Mouse (Mus musculus): ENCODE data around the gene Slc6a21. TPM values are rescaled to one million over a fixed set of nuclear protein-coding genes. Genes with fewer than 3 reads are reported as not detected.

Gene Slc6a21
- polyA plus RNA-seq, 1 experiment = not detected

GRCm38 (mm10) chr7:45273672-45274071 is 3.6 kb upstream of the Slc6a21 start:
- H3K4me1 ChIP-seq (ENCODE audit: control insufficient read depth, insufficient read depth, low read length) = no peaks in the 10 kb centered on the region
- no peak for DNase-seq
- H3K4me3 ChIP-seq (replicated peaks; ENCODE audit: extremely low read depth, low read depth, low read length) = no peak overlapping the region
- no peak for TF ChIP-seq POLR2A (IDR thresholded peaks at IDR 0.05; ENCODE audit: borderline replicate concordance, extremely low read depth, low read depth, low read length)
- no peak for TF ChIP-seq CTCF (IDR thresholded peaks at IDR 0.05; ENCODE audit: insufficient read depth, low read length)
- 84% methylated on average over 8 of the region's 8 CpGs for WGBS

GRCm38 (mm10) chr7:45286486-45286885 is 9.2 kb downstream of the Slc6a21 start:
- no peaks in the 10 kb centered on the region for H3K4me1 ChIP-seq (ENCODE audit: control insufficient read depth, insufficient read depth, low read length)
- DNase-seq = no peak
- no peak overlapping the region for H3K4me3 ChIP-seq (replicated peaks; ENCODE audit: extremely low read depth, low read depth, low read length)
- TF ChIP-seq CTCF (IDR thresholded peaks at IDR 0.05; ENCODE audit: insufficient read depth, low read length) = no peak
- TF ChIP-seq POLR2A (IDR thresholded peaks at IDR 0.05; ENCODE audit: borderline replicate concordance, extremely low read depth, low read depth, low read length) = no peak
- whole genome bisulfite sequencing = 76% methylated on average over 13 of the region's 13 CpGs

- WGBS = 90% methylated on average over 1 of the region's 1 CpGs
- TF ChIP-seq CTCF (IDR thresholded peaks at IDR 0.05; ENCODE audit: insufficient read depth, low read length) = no peak
- TF ChIP-seq POLR2A (IDR thresholded peaks at IDR 0.05; ENCODE audit: borderline replicate concordance, extremely low read depth, low read depth, low read length) = no peak
- DNase-seq = no peak
- H3K4me1 ChIP-seq (ENCODE audit: control insufficient read depth, insufficient read depth, low read length) = no peaks in the 10 kb centered on the region
- no peak overlapping the region for H3K4me3 ChIP-seq (replicated peaks; ENCODE audit: extremely low read depth, low read depth, low read length)
These were observed 19.3 kb downstream of the Slc6a21 start for GRCm38 (mm10) chr7:45296626-45297025.

GRCm38 (mm10) chr7:45297563-45297962 is 20.2 kb downstream of the Slc6a21 start:
- TF ChIP-seq POLR2A (IDR thresholded peaks at IDR 0.05; ENCODE audit: borderline replicate concordance, extremely low read depth, low read depth, low read length) = no peak
- no peak for TF ChIP-seq CTCF (IDR thresholded peaks at IDR 0.05; ENCODE audit: insufficient read depth, low read length)

GRCm38 (mm10) chr7:45299752-45300151 is 22.4 kb downstream of the Slc6a21 start:
- H3K4me1 ChIP-seq (ENCODE audit: control insufficient read depth, insufficient read depth, low read length) = no peaks in the 10 kb centered on the region
- no peak for DNase-seq
- no peak overlapping the region for H3K4me3 ChIP-seq (replicated peaks; ENCODE audit: extremely low read depth, low read depth, low read length)
- 8% methylated on average over 5 of the region's 5 CpGs for WGBS
- no peak for TF ChIP-seq POLR2A (IDR thresholded peaks at IDR 0.05; ENCODE audit: borderline replicate concordance, extremely low read depth, low read depth, low read length)
- peak; percentile 74 for TF ChIP-seq CTCF (IDR thresholded peaks at IDR 0.05; ENCODE audit: insufficient read depth, low read length)

More at GRCm38 (mm10) chr7:45297563-45297962, 20.2 kb downstream of the Slc6a21 start:
- H3K4me3 ChIP-seq (replicated peaks; ENCODE audit: extremely low read depth, low read depth, low read length) = no peak overlapping the region
- no peak for DNase-seq
- H3K4me1 ChIP-seq (ENCODE audit: control insufficient read depth, insufficient read depth, low read length) = no peaks in the 10 kb centered on the region
- WGBS = 53% methylated on average over 3 of the region's 3 CpGs

GRCm38 (mm10) chr7:45300270-45300669 is 23.0 kb downstream of the Slc6a21 start:
- TF ChIP-seq POLR2A (IDR thresholded peaks at IDR 0.05; ENCODE audit: borderline replicate concordance, extremely low read depth, low read depth, low read length) = no peak
- peak; percentile 81 for TF ChIP-seq CTCF (IDR thresholded peaks at IDR 0.05; ENCODE audit: insufficient read depth, low read length)
- Histone ChIP-seq H3K4me3 (replicated peaks; ENCODE audit: extremely low read depth, low read depth, low read length) (no peak overlapping the region), H3K4me1 (ENCODE audit: control insufficient read depth, insufficient read depth, low read length) (no peaks in the 10 kb centered on the region)
- 16% methylated on average over 6 of the region's 6 CpGs for WGBS
- peak; percentile 59 for DNase-seq

- 56% methylated on average over 8 of the region's 8 CpGs for WGBS
- TF ChIP-seq POLR2A (IDR thresholded peaks at IDR 0.05; ENCODE audit: borderline replicate concordance, extremely low read depth, low read depth, low read length) (no peak), CTCF (IDR thresholded peaks at IDR 0.05; ENCODE audit: insufficient read depth, low read length) (no peak)
- no peak overlapping the region for H3K4me3 ChIP-seq (replicated peaks; ENCODE audit: extremely low read depth, low read depth, low read length)
- DNase-seq = no peak
- no peaks in the 10 kb centered on the region for H3K4me1 ChIP-seq (ENCODE audit: control insufficient read depth, insufficient read depth, low read length)
These were observed 25.3 kb downstream of the Slc6a21 start for GRCm38 (mm10) chr7:45302626-45303025.

GRCm38 (mm10) chr7:45304869-45305268 is 27.6 kb downstream of the Slc6a21 start:
- no peaks in the 10 kb centered on the region for H3K4me1 ChIP-seq (ENCODE audit: control insufficient read depth, insufficient read depth, low read length)
- WGBS = 35% methylated on average over 12 of the region's 13 CpGs
- no peak for DNase-seq
- H3K4me3 ChIP-seq (replicated peaks; ENCODE audit: extremely low read depth, low read depth, low read length) = no peak overlapping the region
- TF ChIP-seq CTCF (IDR thresholded peaks at IDR 0.05; ENCODE audit: insufficient read depth, low read length) (no peak), POLR2A (IDR thresholded peaks at IDR 0.05; ENCODE audit: borderline replicate concordance, extremely low read depth, low read depth, low read length) (no peak)

GRCm38 (mm10) chr7:45305275-45305674 is 28.0 kb downstream of the Slc6a21 start:
- DNase-seq = peak; percentile 68
- no peak for TF ChIP-seq POLR2A (IDR thresholded peaks at IDR 0.05; ENCODE audit: borderline replicate concordance, extremely low read depth, low read depth, low read length)
- TF ChIP-seq CTCF (IDR thresholded peaks at IDR 0.05; ENCODE audit: insufficient read depth, low read length) = peak; percentile 77
- 23% methylated on average over 17 of the region's 17 CpGs for WGBS
- Histone ChIP-seq H3K4me3 (replicated peaks; ENCODE audit: extremely low read depth, low read depth, low read length) (no peak overlapping the region), H3K4me1 (ENCODE audit: control insufficient read depth, insufficient read depth, low read length) (no peaks in the 10 kb centered on the region)

GRCm38 (mm10) chr7:45308551-45309240 is 31.4 kb downstream of the Slc6a21 start:
- TF ChIP-seq CTCF (IDR thresholded peaks at IDR 0.05; ENCODE audit: insufficient read depth, low read length) (no peak), POLR2A (IDR thresholded peaks at IDR 0.05; ENCODE audit: borderline replicate concordance, extremely low read depth, low read depth, low read length) (no peak)
- Histone ChIP-seq H3K4me1 (ENCODE audit: control insufficient read depth, insufficient read depth, low read length) (no peaks in the 10 kb centered on the region), H3K4me3 (replicated peaks; ENCODE audit: extremely low read depth, low read depth, low read length) (no peak overlapping the region)
- WGBS = 64% methylated on average over 15 of the region's 15 CpGs
- DNase-seq = no peak

All from lung, adult 2 months (tissue).